Mouse (Mus musculus): ENCODE measurements around the gene Pxdn. TPM values are rescaled to one million over a fixed set of nuclear protein-coding genes. Genes with fewer than 3 reads are reported as not detected.

Gene Pxdn
- polyA plus RNA-seq, 1 experiment: 9.4 TPM

DNA sequence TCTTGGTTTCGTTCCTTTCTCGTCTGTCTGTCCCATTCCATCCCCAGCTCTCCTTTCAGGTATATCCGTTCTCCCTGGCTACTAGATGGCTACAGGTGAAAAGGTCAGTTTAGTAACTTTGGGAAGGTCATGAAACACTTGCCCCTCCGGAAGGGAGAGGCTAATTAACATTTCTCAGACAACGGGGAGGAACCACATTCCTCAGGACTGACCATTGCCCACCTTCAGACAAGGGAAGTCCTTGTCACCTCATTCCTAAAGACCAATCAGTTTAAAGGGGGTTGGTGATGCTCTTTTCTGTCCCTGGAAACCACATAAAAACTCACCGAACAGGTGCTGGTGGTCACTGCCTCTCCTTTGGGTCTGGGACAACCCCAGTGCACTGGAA is 124.7 kb downstream of the Pxdn start:
- 36% methylated on average over 6 of the region's 6 CpGs for WGBS
- DNase-seq (ENCODE audit: low read depth, low spot score): no peak

Other genes starting within 250 kb of the Pxdn start
- gene Tpo, start 195.0 kb downstream of the Pxdn start, polyA plus RNA-seq (2012; rRNA removed): 0.06 and 0.12 TPM in 2 replicates

All from large intestine, adult 2 months (tissue).